Mouse (Mus musculus) natural killer cell, adult 2 months (primary cell): ENCODE results near the gene Stag1.

Experiments used
- DNase-seq, 2 experiments: peaks; one replicate each; pipeline ENCODE4 v3.0.0; 2022; ENCODE audit warnings: low spot score in 2 of 2

Stag1 gene

DNA sequence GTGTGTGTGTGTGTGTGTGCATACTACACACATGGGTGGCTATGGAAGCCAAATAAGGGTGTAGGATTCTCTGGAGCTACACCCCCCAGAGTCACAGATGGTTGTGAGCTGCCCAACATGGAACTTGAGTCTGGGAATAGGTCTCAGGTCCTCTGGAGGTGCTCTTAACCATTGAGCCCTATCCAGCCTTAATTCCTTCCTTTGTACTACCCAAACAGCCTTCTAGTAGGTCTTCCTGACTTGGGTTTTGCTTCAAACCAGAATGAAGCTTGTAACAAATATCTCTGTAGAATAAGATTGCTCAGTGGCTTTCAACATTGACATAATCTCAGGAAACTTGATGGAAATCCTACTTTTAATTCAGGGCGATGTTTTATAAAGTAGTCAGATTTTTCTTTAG, 7.9 kb downstream of the Stag1 start:
- DNase-seq: no peak

DNA sequence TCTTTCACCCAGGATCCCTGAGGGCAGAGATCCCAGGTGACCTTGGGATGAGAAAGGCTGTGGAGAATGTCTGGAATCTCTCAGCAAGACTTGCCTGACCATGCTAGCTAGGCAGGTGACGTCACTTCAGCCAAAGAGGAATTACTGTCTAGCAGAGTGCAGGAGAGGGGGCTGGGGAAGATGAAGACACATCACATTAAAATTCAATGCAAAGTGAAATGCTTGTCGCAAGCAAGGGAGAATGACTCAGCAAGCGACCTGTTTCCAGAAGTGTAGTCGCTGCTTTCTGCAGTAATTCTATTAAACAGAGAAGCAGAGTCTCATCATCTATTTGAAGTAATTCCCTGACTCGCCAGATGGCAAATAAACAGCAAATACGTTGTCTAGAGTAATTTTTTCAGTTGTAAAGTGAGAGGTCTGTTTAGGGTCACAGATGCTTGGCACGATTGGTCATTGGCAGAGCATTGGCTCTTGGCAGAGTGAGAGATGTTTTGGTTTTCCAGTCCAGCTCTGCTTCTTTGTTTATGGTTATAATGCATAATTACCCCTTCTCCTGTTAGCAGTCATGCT, 8.5 kb downstream of the Stag1 start:
- DNase-seq: no peak

DNA sequence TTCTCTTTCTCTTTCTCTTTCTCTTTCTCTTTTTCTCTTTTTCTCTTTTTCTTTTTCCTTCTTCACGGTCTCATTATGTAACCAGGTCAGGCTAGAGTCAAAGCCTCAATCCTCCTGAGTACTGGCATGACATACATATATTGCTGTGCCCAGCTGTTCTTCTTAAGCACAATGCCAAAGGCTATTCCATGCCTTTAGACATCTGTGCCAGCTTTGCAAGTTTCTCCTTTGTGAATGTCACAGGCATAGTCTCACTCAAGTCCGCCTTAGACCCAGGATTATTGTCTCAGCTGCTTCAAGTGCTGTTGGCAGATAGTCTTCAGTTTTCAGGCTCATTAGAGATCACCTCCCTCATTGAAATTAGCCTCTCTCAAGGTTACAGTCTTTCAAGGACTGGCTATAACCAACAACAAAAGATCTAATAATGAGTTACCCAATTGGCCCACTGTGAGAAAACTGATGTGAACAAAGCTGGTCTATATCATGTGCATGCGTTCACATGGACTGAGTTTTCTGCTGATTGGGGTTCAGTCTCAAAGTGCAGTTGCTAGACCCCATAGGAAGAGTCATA, 16.0 kb downstream of the Stag1 start:
- no peak for DNase-seq

DNA sequence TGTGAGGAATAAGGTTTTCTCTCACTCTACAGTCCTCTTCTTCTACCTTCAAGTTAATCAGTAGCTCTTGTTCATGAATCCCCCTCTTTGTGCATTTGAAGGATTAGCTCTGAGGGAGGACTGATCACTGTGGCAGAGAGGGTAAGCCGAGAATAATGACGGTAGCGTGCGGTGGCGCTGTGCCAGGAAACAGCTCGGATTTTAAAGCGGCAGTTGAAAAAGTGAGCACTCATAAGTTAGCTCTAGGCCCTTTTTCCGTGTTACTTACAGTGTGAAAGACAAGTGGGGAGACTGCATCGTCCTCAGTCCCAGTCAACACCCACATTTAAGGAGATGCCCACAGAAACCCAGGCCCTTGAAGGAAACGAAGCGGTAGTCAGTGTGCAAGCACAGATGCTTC, 19.3 kb downstream of the Stag1 start:
- DNase-seq: no peak

DNA sequence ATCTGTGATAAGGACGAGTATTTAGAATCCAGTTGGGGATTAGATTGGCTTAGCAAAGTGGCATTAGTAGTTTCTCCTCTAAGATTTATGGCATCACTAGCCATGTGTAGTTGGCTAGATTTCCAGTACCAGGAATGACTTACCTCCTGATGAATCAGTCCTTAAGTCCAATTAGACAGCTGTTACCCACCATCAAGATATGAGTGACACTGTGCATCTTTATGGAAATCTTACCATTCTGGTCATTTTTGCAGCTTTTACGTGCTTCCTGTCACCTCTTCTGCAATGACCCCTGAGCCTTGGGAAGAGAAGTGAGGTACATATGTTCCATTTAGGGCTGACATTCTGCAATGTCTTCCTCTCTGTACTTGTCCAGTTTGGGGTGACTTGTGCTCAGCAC, 28.7 kb downstream of the Stag1 start:
- DNase-seq: no peak

DNA sequence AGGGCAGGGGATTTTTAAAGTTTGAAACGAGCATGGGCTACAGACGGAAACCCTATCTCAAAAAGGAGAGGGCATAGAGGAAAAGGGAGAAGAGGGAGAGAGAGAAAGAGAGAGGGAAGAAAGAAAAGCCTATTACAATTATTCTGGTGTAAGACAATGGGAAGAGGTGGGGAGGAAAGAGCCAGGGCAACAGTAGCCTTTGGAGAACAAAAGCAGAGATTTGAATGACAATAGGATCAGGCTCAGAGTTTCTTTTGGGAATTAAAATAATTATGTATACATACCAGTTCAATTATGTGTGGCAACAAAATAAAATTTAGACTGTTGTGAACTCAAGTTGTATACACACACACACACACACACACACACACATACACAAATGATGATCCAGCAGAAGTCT, 43.2 kb downstream of the Stag1 start:
- no peak for DNase-seq

DNA sequence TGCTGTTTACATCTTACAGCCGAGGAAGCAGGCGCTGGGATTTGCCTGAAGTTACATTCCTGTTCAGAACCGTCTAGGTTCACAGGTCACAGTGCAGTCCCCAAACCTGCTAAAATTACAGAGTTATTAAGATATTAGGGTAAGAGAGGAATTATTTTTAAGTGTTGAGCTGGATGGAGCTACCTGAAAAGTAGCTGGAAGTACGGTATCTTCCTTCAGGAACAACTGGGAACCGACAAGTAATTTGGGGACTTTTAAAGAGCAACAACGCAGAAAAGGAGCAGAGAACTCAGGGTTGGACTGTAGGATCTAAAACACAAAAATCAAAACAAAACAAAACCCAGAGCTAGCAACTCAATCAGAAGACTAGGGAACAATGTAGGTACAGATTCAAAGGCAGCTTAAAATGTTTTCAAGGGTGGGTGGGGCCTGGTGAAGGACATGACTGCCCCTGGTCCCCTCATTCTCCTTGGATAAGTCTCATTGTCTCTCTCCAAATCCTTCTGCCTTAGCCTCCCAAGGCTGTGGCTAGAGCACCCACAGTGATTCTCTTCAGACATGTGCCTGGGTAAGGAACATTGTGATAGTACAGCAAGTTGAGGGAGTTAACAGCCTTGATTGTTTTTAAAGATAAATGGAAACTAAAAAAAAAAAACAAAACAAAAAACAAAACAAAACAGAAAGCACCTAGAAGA, 43.9 kb downstream of the Stag1 start:
- no peak for DNase-seq

DNA sequence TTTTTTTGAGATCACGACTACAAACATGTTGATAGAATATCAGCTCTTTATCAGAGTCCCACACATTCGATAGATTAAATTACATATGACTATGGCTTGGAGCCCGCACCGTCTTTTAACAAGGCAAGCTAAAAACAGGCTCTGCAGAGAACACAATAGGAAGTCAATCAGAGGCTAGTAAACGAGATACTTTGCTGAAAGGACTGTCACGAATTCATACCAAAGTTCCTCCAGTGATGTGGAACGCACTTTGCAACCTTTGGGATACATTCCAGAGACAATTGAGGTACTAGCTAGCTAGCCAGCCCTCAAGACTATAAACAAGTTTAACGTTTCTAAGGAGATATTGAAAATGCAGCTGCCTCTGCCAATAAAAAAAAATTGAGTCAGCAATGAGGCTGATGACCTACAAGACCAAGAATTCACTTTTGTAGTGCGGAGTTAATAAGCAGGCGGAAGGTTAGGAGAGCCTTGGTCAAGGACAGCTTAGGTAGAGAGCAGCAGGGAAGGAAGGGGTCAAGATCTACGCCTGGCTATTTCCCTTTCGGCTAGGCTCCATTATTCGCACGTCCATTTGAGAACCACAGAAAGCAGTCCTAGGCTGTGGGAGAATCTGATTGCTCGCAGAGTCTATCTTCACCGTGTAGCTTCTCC, 44.7 kb downstream of the Stag1 start:
- DNase-seq: no peak

DNA sequence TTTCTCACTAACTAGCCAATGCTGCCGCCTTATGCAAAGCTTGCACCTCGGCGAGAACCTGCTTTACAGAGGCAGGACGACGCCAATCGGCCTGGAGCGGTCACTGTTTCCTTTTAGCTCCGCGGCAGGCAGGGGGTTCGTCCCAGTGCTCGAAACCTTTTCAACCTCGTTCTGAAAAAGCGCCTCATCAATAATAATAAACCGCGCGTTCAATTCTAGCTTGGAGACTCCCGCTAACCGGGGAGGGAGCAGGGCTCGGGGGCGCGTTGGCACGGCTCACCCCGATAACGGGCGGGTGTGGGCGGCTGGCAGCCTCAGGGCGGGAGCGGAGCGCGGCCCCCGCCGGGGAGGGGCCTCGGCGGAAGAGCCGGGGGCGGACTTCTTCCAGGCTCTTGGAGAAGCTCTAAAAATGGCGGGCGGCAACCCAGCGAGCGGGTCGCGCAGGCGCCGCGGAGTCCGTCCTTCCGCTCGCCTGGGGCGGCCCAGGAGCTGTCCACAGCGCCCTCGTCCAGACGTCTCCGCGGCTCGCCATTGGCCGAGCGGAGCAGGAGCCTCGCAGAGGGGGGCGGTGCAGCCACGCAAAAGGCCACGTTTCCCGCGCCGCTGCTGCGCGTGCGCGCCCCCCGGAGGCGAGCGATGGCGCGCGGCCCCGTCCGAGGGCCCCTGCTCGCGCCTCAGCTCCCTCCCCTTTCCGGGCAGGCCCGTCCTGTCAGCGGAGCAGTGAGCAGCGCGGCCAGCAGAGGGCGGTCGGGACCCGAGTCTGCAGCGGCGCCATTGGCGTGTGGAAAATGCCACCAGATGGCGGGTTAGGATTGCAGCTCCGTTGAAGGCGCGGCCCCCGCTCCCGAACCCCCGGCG, 45.5 kb downstream of the Stag1 start:
- DNase-seq: peak; percentile 98 to 99

DNA sequence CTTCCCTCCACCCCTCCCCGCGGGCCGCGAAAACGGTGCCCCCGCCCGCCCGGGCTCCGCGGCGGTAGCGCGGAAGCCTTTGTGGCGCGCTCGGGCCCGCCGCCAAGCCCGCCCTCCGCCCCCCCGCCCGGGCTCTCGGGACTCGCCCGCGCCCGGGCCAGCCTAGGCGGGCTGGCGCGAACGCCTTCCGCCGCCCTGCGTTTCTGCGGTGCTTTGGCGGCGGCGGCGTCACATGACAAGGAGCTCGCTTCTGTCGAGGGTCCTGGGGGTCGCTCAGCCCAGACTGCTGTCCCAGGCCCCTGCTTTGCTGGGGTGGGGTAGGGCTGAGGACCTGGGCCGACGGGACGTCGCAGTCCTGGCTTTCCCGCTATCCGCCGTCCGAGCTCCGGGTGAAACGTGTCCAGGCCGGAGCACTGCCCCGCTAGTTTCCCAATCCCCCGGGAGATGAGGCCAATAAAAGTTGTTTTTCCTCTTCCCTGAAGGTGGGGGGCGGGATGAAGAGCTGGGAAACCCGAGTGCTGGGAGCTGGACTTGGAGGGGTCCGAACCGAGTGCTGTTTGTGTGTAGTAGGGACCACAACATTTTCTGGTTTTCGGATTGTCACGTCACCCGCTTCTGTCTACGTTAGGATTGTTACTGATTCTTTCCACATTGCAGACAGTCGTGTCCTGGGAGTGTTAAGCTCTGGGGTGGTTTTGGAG, 46.6 kb downstream of the Stag1 start:
- DNase-seq: peak; percentile 30 to 39

DNA sequence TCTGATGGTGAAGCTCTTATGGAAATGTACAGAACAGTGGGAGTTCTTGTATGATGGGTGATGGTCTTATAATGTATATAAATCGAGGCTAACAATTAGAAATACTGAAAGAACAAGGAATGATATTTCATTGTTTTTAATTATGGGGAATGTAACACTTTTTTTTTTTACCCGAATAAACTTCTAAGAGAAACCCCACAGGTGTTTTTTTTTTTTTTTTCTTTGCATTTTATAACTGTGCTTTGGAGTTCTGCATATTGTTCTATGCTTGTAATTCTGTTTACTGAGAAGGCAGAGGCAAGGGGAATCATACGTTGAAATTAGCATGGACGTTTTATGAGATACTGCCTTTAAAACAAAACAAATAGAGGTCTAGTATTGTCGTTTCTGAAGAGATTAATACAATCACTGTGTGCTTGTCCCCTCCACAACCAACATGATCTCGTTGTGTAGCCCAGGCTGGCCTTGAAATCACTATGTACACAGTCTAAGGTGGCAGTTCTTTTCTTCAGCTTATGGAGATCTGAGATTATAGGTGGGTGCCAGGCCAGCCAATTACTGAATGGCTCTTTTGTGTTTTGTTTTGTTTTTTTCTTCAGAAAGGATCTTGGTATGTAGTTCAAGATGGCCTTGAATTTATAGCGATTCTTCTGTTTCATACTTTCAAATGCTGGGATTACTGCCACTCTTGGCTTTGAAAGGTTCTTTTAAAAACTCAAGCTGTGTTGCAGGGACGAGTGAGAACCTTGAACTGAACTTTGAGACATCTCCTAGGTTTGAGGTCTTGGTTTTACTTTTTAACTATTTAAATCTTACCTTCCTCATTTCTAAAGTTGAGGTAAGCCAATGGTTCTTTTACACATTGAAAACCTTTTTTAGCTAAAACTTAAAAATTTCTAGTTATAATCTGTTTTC, 47.7 kb downstream of the Stag1 start:
- DNase-seq: no peak

DNA sequence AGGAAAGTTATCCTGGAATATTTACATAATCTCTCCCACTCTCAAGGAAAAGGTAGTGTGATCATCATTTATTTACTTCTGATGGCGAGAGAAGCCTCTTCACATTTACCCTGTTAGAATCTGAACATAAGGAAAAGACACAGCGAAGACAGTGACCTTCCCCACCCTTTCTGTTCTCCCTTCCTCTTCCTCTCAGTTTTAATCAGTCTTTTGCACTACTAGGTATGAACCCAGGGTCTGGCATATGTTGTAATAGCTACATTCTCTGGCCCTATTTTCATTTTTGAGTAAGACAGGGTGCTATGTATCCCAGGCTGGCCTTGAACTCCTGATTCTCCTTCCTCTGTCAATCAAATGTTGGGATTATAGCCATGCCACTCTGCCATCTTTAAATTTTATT, 48.7 kb downstream of the Stag1 start:
- no peak for DNase-seq

DNA sequence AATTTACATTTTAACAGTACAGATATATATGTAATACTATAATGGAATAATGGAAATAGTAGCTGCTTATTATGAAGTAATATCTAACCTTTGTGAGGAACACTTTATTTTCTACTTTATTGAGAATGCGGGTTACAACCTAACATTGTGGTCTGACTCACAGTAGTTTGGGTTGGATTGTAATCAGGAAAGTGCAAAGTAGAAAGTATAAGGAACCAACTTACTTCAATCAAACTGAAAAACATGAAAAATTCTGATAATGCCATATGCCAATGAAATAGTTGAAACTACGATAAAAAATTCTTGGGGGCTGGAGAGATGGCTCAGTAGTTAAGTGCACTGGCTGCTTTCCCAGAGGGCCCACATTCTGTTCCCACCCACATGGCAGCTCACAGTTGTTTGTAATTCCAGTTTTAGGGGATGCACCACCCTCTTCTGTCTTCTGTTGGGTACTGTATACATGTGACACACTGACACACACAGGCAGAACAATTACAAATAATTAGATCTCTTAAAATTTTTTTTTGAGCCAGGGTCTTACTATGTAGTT, 50.3 kb downstream of the Stag1 start:
- DNase-seq: no peak

DNA sequence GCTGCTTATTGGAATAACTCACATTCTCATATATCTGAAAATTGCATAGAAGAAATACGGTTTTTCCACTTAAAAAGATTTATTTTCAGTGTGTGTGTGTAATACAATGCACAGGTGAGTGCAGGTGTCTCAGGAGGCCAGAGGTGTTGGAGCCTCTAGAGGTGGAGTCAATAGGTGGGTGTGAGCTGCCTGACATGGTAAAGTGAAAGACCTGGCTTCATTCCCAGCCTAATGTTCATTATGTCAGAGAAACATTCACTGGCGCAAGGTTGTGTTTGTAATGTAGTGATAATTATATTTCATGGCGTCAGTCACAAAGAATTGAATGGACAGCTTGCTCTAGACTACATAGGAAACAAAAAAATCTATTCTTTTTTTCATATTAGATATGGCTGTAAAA, 56.5 kb downstream of the Stag1 start:
- DNase-seq: no peak

DNA sequence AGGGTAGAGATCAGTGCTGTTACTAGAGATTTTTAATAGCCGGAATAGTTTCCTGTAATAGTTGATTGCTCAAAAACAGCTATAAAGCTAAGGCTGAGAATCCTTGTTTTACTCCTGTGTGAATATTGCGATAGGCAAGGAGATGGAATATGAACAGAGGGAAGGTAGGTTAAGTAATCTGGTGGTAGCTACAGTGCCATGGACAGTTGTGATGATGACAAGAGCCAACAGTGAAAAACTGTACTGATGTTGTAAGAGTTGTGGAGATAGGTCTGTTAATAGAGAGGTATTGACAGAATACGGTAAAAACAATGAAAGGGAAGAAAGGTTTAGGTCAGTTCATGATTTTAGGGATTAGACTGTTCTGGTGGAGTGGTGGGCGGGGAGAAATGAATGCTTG, 58.5 kb downstream of the Stag1 start:
- no peak for DNase-seq

DNA sequence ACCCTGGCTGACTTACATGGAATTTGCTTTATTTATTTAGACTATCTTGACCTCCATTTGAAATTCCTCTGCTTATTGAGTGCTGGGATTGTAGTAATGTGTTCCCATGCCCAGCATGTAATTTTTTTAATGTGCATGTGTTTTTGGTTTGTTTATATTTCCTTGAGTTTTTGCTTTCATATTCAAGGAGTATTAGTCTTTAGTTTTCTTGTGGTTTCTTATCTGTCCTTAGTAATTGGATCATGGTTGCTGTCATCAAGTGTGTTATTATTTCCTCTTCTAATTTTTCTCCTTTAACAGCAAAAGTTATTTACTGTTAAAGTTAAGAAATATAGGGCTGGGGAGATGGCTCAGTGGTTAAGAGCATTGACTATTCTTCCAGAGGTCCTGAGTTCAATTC, 63.0 kb downstream of the Stag1 start:
- no peak for DNase-seq

DNA sequence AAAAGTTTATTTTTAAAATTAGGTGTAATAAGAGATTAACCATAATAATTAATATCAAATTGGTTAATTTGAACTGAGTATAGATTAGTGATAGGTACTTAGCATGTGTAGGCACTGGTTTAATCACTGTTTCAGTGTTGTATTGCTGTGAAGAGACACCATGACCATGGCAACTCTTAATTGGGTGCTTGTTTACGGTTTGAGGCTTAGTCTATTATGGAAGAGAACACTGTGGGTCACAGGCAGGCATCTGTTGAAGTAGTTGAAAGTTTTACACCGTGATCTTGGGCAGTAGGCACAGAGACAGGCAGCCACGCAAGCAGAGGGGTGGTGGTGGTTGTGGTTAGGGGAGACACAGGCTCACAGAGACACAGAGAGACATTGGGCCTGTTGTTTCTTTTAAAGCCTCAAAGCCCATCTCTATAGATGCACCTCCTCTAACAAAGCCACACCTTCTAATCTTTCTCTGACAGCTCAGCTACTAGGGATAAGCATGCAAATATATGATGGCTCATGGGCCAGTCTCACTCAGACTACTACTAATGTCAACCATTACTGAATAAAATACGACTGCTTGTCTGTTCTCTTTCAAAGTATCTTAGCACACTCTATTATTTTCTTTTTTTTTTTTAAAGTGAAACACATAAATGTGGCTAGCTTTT, 66.0 kb downstream of the Stag1 start:
- DNase-seq: no peak

DNA sequence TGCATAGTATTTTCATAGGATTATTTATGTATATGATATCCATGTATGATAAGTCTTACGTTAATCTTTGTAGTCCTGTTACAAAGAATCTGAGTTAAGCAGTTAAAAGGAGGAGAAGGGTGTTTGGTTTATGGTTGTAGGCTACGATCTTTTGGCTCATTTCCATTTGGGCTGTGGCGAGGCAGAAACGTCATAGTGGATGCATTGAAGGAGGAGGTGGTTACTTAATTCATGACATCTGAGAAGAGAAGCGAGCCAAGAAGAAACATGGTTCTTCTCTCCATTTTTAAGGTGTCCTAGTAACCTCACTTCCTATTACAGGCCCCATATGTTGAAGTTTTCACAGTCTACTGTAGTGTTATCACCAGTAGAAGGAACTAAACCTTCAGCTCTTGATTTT, 72.6 kb downstream of the Stag1 start:
- no peak for DNase-seq

DNA sequence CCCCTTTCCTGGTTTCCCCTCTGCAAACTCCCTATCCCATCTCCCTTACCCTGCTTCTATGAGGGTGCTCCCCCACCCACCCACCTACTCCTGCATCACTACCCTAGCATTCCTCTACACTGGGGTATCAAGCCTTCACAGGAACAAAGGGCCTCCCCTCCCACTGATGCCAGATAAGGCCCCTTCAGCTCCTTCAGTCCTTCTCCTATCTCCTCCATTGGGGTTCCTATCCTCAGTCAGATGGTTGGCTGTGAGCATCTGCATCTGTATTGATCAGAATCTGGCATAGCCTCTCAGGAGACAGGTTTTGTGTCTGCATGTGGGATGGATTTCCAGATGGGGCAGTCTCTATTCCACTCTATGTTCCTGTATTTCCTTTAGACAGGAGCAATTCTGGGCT, 81.4 kb downstream of the Stag1 start:
- no peak for DNase-seq

DNA sequence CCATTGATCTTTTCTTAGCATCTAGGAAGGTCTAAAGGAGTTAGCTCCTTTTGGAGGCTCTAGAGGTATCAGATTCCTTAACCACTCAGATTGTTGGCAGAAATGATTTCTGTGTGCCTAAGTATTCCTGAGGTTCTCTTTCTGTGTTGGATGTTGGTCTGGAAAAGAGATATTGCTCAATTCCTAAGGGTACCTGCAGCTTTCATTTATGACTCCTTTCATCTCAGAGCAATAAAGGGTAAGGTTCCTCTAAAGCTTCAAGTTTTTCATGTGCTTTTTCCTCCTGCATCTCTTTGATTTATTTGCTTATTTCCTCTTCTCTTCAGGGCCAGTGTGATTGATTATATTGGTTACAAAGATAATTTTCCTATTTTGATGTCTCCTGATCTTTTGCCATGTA, 84.7 kb downstream of the Stag1 start:
- DNase-seq: no peak
